Mouse (Mus musculus) bone marrow macrophage, adult 2 months (primary cell): ENCODE measurements around the gene Gm49384. TPM values are rescaled to one million over a fixed set of nuclear protein-coding genes. Genes with fewer than 3 reads are reported as not detected.

ENCODE experiments used
- H3K27ac ChIP-seq: 2 replicates; pipeline ENCODE4 v1.5.1; 2012; ENCODE audit warnings: low read depth, low read length; ENCODE audit not compliant: insufficient read depth
- H3K4me1 ChIP-seq: 2 replicates; pipeline ENCODE4 v1.6.1; 2012; ENCODE audit warnings: low read length; ENCODE audit not compliant: control insufficient read depth, insufficient read depth
- H3K4me3 ChIP-seq: 2 replicates; pipeline ENCODE4 v1.5.1; 2012; ENCODE audit warnings: mild to moderate bottlenecking, low read length, moderate library complexity; ENCODE audit not compliant: insufficient read depth
- CTCF ChIP-seq: IDR thresholded peaks from 2 replicates; pipeline ENCODE4 v1.5.1; 2012; ENCODE audit warnings: low read depth, mild to moderate bottlenecking, low read length, moderate library complexity
- POLR2A ChIP-seq: IDR thresholded peaks from 2 replicates; pipeline ENCODE4 v1.6.1; 2012; ENCODE audit warnings: mild to moderate bottlenecking, low read depth, low read length, borderline replicate concordance
- polyA plus RNA-seq: library from polyadenylated mRNA; stranded (reverse); fragments of >200 nt; gene quantifications from 2 replicates; pipeline ENCODE4 v1.2.4, GENCODE M21; 2012; ENCODE audit not compliant: missing spikeins, insufficient read depth, insufficient read length

Gene Gm49384
- polyA plus RNA-seq, 1 experiment = 10.6 TPM

DNA sequence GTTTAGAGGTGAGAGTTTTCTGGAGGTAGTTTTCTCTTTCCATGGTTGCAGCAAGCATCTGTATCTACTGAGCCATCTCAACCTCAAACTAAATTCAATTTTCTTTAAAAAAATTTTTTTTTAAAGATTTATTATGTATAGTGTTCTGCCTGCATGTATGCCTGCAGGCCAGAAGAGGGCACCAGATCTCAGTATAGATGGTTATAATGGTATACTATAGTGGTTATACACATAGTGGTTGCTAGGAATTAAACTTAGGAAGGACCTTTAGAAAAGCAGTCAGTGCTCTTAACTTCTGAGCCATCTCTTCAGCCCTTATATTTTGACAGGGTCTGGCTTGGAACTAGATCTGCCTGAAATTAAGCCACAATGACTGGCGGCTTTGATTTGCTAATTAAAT lies 13.5 kb downstream of the Gm49384 start:
- Histone ChIP-seq H3K27ac (no peak overlapping the region), H3K4me3 (no peak overlapping the region), H3K4me1 (peaks cover 9% of the 10 kb centered on the region)
- TF ChIP-seq CTCF (no peak), POLR2A (no peak)

DNA sequence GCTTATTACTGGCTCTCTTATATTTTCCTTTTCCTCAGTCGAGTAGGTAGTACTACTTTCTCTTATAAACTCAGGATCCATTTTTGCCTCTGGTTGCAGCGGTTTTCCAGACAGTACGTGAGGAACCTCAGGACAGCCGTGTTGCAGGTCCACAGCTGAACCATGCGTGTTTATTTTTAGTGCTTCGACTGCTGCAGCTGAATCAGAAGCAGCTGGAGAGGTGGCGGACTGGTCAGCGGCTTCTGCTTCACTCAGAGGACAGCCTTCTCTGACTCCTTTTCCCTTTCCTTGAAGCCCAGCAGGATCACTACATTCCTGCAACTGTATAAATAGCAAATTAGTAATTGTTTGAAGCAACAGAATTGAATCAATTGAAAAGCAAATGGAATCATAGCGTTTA lies 14.0 kb downstream of the Gm49384 start:
- no peak overlapping the region for H3K27ac ChIP-seq
- H3K4me1 ChIP-seq = peaks cover 9% of the 10 kb centered on the region
- no peak overlapping the region for H3K4me3 ChIP-seq
- no peak for TF ChIP-seq CTCF
- TF ChIP-seq POLR2A = no peak

DNA sequence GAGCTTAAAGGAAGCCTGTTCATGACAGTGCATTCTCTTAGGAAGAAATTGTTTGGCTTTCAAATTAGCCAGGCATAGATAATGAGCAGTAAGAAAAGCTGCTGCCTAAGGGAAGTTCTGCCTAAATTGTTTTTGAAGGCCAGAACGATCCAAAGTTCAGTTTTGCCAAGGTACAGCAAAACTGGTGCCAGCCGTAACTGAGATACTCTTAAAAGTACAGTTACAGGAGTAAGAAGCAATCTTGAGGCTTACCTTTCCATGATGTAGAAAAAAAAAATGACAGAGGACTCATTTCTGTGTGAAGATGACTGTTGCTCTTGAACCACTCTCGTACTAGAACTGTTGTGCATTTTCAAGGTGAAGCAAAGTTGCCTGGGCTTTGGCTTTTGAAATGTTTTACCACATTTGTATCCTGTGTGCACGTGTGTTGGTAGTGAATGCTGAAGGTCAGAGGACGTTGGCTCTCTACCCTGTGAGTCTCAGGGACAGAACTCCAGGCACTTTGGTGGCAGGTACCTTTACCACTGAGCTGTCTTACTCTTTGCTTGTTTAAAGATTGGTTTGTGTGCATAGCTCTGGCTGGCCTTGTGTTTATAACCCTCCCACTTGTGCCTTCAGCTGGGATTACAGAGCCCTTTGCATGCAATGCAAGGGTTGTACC lies 17.1 kb downstream of the Gm49384 start:
- Histone ChIP-seq H3K27ac (no peak overlapping the region), H3K4me3 (0 out of 2 replicates have a peak overlapping the region, but pooled peaks have one; percentile 1)
- TF ChIP-seq CTCF (no peak), POLR2A (no peak)

DNA sequence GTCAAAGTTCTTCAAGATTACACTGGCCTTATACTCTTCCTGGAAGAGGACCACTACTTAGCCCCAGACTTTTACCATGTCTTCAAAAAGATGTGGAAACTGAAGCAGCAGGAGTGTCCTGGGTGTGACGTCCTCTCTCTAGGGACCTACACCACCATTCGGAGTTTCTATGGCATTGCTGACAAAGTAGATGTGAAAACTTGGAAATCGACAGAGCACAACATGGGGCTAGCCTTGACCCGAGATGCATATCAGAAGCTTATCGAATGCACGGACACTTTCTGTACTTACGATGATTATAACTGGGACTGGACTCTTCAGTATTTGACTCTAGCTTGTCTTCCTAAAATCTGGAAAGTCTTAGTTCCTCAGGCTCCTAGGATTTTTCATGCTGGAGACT lies 18.7 kb downstream of the Gm49384 start:
- Histone ChIP-seq H3K4me3 (peak overlapping the region; percentile 96), H3K27ac (peak overlapping the region; percentile 80; the same call in 1 of the 2 replicates), H3K4me1 (peaks cover 7% of the 10 kb centered on the region)
- TF ChIP-seq CTCF (no peak), POLR2A (no peak)

More for the DNA sequence above, 17.1 kb downstream of the Gm49384 start:
- H3K4me1 ChIP-seq = peaks cover 7% of the 10 kb centered on the region

DNA sequence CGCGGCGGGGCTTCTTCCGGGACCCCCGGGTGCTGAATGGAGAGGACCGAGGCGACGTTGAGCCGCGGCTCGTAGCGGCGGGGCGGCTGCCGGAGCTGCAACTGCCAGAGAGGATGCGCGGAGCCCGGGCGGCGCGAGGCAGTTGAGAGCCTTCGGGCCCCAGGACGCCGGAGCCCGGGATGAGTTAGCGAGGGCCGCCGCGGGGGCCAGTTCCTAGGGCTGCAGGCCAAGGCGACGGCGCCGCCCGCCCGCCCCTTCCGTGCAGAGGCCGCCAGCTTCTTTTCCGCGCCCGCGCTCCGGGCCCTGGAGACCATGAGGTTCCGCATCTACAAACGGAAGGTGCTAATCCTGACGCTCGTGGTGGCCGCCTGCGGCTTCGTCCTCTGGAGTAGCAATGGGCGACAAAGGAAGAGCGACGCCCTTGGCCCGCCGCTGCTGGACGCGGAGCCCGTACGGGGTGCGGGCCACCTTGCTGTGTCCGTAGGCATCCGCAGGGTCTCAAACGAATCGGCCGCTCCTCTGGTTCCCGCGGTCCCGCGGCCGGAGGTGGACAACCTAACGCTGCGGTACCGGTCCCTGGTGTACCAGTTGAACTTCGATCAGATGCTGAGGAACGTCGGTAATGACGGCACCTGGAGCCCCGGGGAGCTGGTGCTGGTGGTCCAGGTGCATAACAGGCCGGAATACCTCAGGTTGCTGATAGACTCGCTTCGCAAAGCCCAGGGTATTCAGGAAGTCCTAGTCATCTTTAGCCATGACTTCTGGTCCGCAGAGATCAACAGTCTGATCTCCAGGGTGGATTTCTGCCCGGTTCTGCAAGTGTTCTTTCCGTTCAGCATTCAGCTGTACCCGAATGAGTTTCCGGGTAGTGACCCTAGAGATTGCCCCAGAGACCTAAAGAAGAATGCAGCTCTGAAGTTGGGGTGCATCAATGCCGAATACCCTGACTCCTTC lies 19.4 kb downstream of the Gm49384 start:
- H3K4me1 ChIP-seq = peaks cover 7% of the 10 kb centered on the region
- no peak for TF ChIP-seq CTCF
- TF ChIP-seq POLR2A = no peak
- peak overlapping the region; percentile 96 for H3K4me3 ChIP-seq
- peak overlapping the region; percentile 80 for H3K27ac ChIP-seq

DNA sequence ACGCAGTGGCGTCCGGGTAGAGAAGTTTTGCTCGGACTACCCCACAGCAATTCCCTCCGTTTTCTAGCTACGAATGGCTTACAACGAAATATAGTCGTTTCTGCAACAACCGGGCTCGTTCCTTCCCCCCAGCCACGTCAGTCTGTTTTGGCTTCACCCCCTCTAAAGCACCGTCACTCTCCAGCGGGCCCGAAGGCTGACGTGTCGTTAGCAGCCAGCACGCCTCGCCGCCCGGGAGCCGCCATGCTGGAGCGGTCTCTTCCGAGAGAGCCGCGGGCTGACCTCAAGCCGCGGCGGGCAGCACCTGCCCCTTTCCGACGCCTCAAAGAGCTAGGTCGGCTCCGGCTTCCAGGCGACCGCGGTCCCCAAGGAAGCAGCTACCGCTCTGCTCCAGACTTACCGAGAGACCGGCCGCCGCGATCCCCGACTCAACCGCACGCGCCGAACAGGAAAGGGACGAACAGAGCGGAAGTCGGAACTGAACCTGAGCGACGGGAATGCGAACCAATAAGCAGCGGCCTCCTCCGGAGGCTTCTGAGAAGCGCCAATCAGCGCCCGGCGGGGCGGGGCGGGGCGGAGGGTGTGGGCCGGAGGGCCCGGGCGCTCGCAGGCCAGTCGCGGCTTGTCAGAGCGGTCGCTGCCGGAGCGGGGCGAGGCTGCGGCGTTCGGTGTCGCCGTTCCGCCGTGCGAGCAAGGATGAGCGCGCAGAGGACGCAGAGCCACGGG lies 20.3 kb downstream of the Gm49384 start, which contains the start of the genes Rpl36al and Mgat2:
Gene Rpl36al, minus strand, starts transcription at position 501 of the 726 bp plus-strand sequence.
Gene Mgat2, plus strand, starts transcription at position 575 of the 726 bp plus-strand sequence.
- Histone ChIP-seq H3K4me1 (peaks cover 7% of the 10 kb centered on the region), H3K4me3 (peak within 1 kb of the TSS; percentile 96), H3K27ac (peak within 1 kb of the TSS; percentile 80)
- TF ChIP-seq CTCF (no peak), POLR2A (peak; percentile 69; the same call in 1 of the 2 replicates)

DNA sequence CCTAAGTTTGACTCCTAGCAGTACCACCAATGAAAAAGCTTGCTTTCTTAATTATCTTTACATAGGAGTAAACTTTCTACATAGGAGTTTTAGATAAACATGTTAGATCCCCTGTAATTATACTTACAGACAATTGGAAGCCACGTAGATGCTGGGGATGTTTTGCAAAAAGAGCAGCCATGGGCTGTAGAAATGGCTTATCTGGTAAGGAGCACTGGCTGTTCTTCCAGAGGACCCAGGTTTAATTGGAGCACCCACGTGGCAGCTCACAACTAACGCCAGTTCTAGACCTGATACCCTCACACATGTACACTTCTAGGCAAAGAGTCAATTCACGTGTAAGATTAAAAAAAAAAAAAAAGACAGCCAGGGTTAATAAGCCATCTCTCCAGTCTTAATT lies 22.3 kb downstream of the Gm49384 start:
- Histone ChIP-seq H3K27ac (no peak overlapping the region), H3K4me1 (peaks cover under 1% of the 10 kb centered on the region), H3K4me3 (no peak overlapping the region)
- TF ChIP-seq POLR2A (no peak), CTCF (no peak)

DNA sequence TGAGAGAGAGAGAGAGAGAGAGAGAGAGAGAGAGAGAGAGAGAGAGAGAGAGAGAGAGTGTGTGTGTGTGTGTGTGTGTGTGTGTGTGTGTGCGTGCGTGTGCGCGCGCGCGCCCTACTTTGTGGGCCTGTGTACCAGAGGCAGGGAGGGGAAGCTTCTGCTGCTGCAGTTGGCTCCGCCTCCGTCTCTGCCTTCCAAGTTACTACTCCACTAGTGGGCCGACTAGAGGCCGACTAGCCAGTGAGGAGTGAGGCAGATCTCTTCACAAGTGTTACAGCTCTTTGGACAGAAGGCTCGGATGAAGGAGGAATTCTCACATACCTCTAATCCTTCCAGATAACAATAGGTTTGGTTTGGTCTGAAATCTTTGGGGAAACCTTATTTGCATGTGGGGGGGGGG lies 24.7 kb downstream of the Gm49384 start:
- no peak for TF ChIP-seq POLR2A
- TF ChIP-seq CTCF = no peak
- Histone ChIP-seq H3K4me3 (no peak overlapping the region), H3K27ac (no peak overlapping the region), H3K4me1 (no peaks in the 10 kb centered on the region)

DNA sequence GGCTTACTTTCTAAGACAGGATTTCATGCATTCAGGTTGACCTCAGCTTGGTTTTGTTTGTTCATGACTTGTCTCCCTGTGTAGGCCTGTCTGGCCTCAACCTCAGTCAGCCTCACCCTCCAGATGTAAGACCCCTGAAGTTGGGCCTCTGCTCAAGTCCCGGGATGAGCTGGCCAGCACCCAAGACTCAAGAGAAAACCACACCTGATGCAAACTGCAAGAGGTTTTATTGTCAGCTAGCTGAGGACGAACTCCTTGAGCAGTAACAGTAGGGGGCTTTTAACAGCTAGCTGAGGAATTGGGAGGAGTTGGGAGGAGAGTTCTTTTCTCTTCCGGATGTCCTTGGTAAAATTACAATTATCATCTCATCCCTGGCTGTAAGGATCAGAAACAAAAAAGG lies 26.5 kb downstream of the Gm49384 start:
- no peak overlapping the region for H3K4me3 ChIP-seq
- TF ChIP-seq CTCF = no peak
- no peak for TF ChIP-seq POLR2A
- no peak overlapping the region for H3K27ac ChIP-seq
- H3K4me1 ChIP-seq = no peaks in the 10 kb centered on the region

DNA sequence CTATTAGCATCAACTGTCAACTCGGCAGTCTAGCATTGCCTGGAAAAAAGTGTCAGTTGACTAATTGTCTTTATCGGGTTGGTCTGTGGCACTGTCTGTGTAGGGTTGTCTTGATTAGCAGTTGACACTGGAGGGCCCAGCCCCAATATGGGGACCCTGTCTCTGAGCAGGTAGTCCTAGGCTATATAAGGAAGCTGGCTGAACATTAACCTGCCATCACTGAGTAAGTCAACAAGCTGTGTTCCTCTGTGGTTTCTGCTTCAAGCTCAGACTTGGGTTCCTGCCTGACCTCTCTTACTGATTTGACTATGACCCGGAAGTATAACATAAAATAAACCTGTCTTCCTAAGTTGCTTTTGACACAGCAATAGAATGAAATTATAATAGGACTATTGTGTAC lies 28.1 kb downstream of the Gm49384 start:
- Histone ChIP-seq H3K4me1 (peaks cover 12% of the 10 kb centered on the region), H3K4me3 (no peak overlapping the region), H3K27ac (no peak overlapping the region)
- no peak for TF ChIP-seq CTCF
- TF ChIP-seq POLR2A = no peak
